In genomic region chr12:80114031-80114891, GRCm38 (mm10) we compare ENCODE assay signal across 8 mouse cellular contexts. TPM values are rescaled to one million over a fixed set of nuclear protein-coding genes. Genes with fewer than 3 reads are reported as not detected.
DNase-seq lines count a peak whose midpoint lies in the region; ATAC-seq and TF ChIP-seq lines count a peak whose summit lies in the region.

No protein-coding gene starts in this region.

- H3K27me3 ChIP-seq in ES-Bruce4 (ENCODE audit: control insufficient read depth, insufficient read depth, low read length, poor library complexity, severe bottlenecking): no peaks in the 10 kb centered on the region
- no peaks in the 10 kb centered on the region for H3K27me3 ChIP-seq in heart, embryonic 14.5 days (ENCODE audit: control insufficient read depth, insufficient read depth, low read length)
- H3K27me3 ChIP-seq in kidney, postnatal 0 days (ENCODE audit: insufficient read depth, low read length): no peaks in the 10 kb centered on the region
- no peaks in the 10 kb centered on the region for H3K27me3 ChIP-seq in lung, postnatal 0 days (replicated peaks; ENCODE audit: insufficient read depth, low read length)

- H3K4me2 ChIP-seq in heart, embryonic 14.5 days (ENCODE audit: low read length): peak overlapping the region; percentile 90
- peak overlapping the region; percentile 79 for H3K4me2 ChIP-seq in kidney, postnatal 0 days (ENCODE audit: low read length)
- H3K4me2 ChIP-seq in lung, postnatal 0 days (replicated peaks; ENCODE audit: low read depth, low read length): peak overlapping the region; percentile 81

- WGBS in heart, embryonic 14.5 days: 1% methylated on average over 51 of the region's 51 CpGs
- WGBS in kidney, postnatal 0 days: under 1% methylated on average over 51 of the region's 51 CpGs
- under 1% methylated on average over 51 of the region's 51 CpGs for WGBS in lung, postnatal 0 days

- peak overlapping the region; percentile 89 for H3K9ac ChIP-seq in ES-Bruce4 (ENCODE audit: low read depth, poor library complexity, severe bottlenecking)
- H3K9ac ChIP-seq in heart, embryonic 14.5 days (ENCODE audit: low read length): peak overlapping the region; percentile 99
- H3K9ac ChIP-seq in kidney, postnatal 0 days (ENCODE audit: low read depth, low read length): peak overlapping the region; percentile 91
- H3K9ac ChIP-seq in lung, postnatal 0 days (replicated peaks; ENCODE audit: low read depth): peak overlapping the region; percentile 88

- peaks cover 5% of the 10 kb centered on the region; the same call in 1 of the 2 replicates for H3K36me3 ChIP-seq in ES-Bruce4 (ENCODE audit: control insufficient read depth, insufficient read depth, low read length, poor library complexity, severe bottlenecking)
- peaks cover 12% of the 10 kb centered on the region for H3K36me3 ChIP-seq in heart, embryonic 14.5 days (ENCODE audit: control insufficient read depth, insufficient read depth, low read length)
- peaks cover 10% of the 10 kb centered on the region for H3K36me3 ChIP-seq in kidney, postnatal 0 days (ENCODE audit: insufficient read depth, low read length)
- peaks cover 9% of the 10 kb centered on the region for H3K36me3 ChIP-seq in lung, postnatal 0 days (ENCODE audit: insufficient read depth, low read length)

- H3K4me3 ChIP-seq in ES-Bruce4 (ENCODE audit: low read depth, low read length): peak overlapping the region; percentile 82
- H3K4me3 ChIP-seq in heart, embryonic 14.5 days (ENCODE audit: control insufficient read depth in 1 of 2, insufficient read depth in 1 of 2, low read depth in 1 of 2, low read length in 2 of 2): peak overlapping the region; percentile 77 to 91
- H3K4me3 ChIP-seq in kidney, postnatal 0 days (replicated peaks; ENCODE audit: low read depth, low read length): peak overlapping the region; percentile 66
- peak overlapping the region; percentile 81 for H3K4me3 ChIP-seq in lung, postnatal 0 days (ENCODE audit: low read depth, low read length)

- TF ChIP-seq CTCF in ES-Bruce4 (IDR thresholded peaks at IDR 0.05; ENCODE audit: low read depth, low read length): no peak
- TF ChIP-seq CTCF in kidney, postnatal 0 days (IDR thresholded peaks at IDR 0.05; ENCODE audit: low read depth): no peak
- no peak for TF ChIP-seq CTCF in lung, postnatal 0 days (IDR thresholded peaks at IDR 0.05)

- no peak for TF ChIP-seq EP300 in ES-Bruce4 (IDR thresholded peaks at IDR 0.05; ENCODE audit: insufficient read depth, low read depth, low read length)
- TF ChIP-seq EP300 in lung, postnatal 0 days (IDR thresholded peaks at IDR 0.05): peak; percentile 79

- DNase-seq in brain, adult 2 months (ENCODE audit: low read depth, low spot score): peak; percentile 74
- DNase-seq in fat pad, adult 2 months (ENCODE audit: extremely low read depth, low read depth, low spot score): peak; percentile 73
- DNase-seq in kidney, postnatal 0 days (ENCODE audit: low spot score): peak; percentile 90
- DNase-seq in lung, postnatal 0 days (ENCODE audit: low spot score): peak; percentile 98
- peak; percentile 63 for DNase-seq in ovary, postnatal 10 days (ENCODE audit: low spot score)
- DNase-seq in thymus, postnatal 10 days (ENCODE audit: low spot score in 2 of 2): peak; percentile 63 to 68

- H3K9me3 ChIP-seq in ES-Bruce4 (replicated peaks; ENCODE audit: control insufficient read depth, insufficient read depth, low read length, poor library complexity, severe bottlenecking): peaks cover 4% of the 10 kb centered on the region
- no peaks in the 10 kb centered on the region for H3K9me3 ChIP-seq in heart, embryonic 14.5 days (ENCODE audit: control insufficient read depth, low read length)
- H3K9me3 ChIP-seq in kidney, postnatal 0 days (replicated peaks; ENCODE audit: low read length): no peaks in the 10 kb centered on the region
- no peaks in the 10 kb centered on the region for H3K9me3 ChIP-seq in lung, postnatal 0 days (ENCODE audit: low read length)

- peaks cover 4% of the 10 kb centered on the region for H3K4me1 ChIP-seq in ES-Bruce4 (ENCODE audit: control insufficient read depth, insufficient read depth, low read length)
- peaks cover 15 to 23% of the 10 kb centered on the region in 2 experiments for H3K4me1 ChIP-seq in heart, embryonic 14.5 days (ENCODE audit: control insufficient read depth in 2 of 2, insufficient read depth in 2 of 2, low read length in 2 of 2)
- 0 out of 2 replicates have a peak, but pooled peaks cover 8% of the 10 kb centered on the region for H3K4me1 ChIP-seq in kidney, postnatal 0 days (replicated peaks; ENCODE audit: insufficient read depth, low read length)
- H3K4me1 ChIP-seq in lung, postnatal 0 days (ENCODE audit: insufficient read depth, low read depth, low read length): peaks cover 18% of the 10 kb centered on the region

- ATAC-seq in heart, embryonic 14.5 days (ENCODE audit: insufficient number of reproducible peaks, insufficient read depth, low FRiP score, low read depth): no peak
- no peak for ATAC-seq in kidney, postnatal 0 days (replicated peaks; ENCODE audit: low FRiP score, low read depth)
- ATAC-seq in lung, postnatal 0 days: peak; percentile 46

- H3K27ac ChIP-seq in ES-Bruce4 (ENCODE audit: insufficient read depth, low read length): no peak overlapping the region
- peak overlapping the region; percentile 99 to 100 for H3K27ac ChIP-seq in heart, embryonic 14.5 days (replicated peaks in 1 of 2; ENCODE audit: control insufficient read depth in 1 of 2, insufficient read depth in 1 of 2, low read depth in 2 of 2, low read length in 2 of 2)
- H3K27ac ChIP-seq in kidney, postnatal 0 days: peak overlapping the region; percentile 100
- H3K27ac ChIP-seq in lung, postnatal 0 days (ENCODE audit: low read length): peak overlapping the region; percentile 100

- TF ChIP-seq POLR2A in ES-Bruce4 (IDR thresholded peaks at IDR 0.05; ENCODE audit: insufficient read depth, low read length): no peak

RNA-seq across cellular contexts. Expression of gene Zfp36l1, which starts 1.4 kb away (rescaled TPM):
- polyA plus RNA-seq in ES-Bruce4 (2011; ENCODE audit: insufficient read depth, insufficient read length, low read depth, missing spikeins): 71.6 and 75.7 TPM in 2 replicates
- polyA plus RNA-seq in heart, embryonic 14.5 days (2014; fragmentation: Nextera tagmentation; extraction: Ambion mirVana): 103 and 125 TPM in 2 replicates
- 141 and 160 TPM in 2 replicates for polyA plus RNA-seq in kidney, postnatal 0 days (2015; fragmentation: Nextera tagmentation; extraction: Ambion mirVana)
- 123 and 145 TPM in 2 replicates for polyA plus RNA-seq in lung, postnatal 0 days (2015; fragmentation: Nextera tagmentation; extraction: Ambion mirVana)
